Mouse (Mus musculus) small intestine, adult 2 months (tissue): ENCODE measurements at regions not wholly inside any gene's neighbourhood (a gene's known extent, or its start where the extent isn't known, plus 50 kb on each side); places are given as distances from the start of the nearest gene placed in this dataset.

ENCODE experiments used
- CTCF ChIP-seq: fragments of 200-500 bp; IDR thresholded peaks from 2 replicates; pipeline ENCODE4 v1.5.1; 2012; ENCODE audit warnings: low read depth, mild to moderate bottlenecking, control low read depth, inconsistent platforms, low read length, moderate library complexity, mixed read lengths; ENCODE audit not compliant: insufficient replicate concordance, insufficient read length; ENCODE audit errors: extremely low read depth
- POLR2A ChIP-seq: fragments of 200-500 bp; IDR thresholded peaks from 2 replicates; pipeline ENCODE4 v1.6.1; 2012; ENCODE audit warnings: low read depth, mild to moderate bottlenecking, control low read depth, inconsistent platforms, low read length, moderate library complexity

DNA sequence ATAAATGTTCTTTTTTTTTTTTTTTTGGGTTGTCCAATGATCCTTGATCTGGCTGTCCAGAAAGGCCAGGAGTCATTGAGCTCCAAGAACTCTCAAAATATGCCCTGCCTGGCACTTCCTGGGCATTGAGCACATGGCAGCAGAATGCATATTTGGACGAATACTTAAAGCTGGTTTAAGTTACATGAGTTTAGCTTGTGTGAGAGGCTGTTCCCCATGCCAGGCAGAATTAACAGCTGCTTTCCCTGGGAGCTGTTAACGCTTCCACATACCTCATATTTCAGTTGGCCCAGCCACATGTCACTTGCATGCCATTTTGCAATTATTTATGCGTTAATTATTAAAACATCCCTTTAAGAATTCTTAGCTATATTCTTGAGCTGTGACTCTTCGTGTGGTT, 56.6 kb upstream of the Ankfn1 start:
- TF ChIP-seq POLR2A (no peak), CTCF (no peak)
